Mouse (Mus musculus): ENCODE data around the gene Akr1c19.

GRCm38 (mm10) chr13:4212309-4212708, 16.2 kb upstream of the Akr1c19 start:
- TF ChIP-seq CTCF (IDR thresholded peaks at IDR 0.05) (no peak), EP300 (IDR thresholded peaks at IDR 0.05) (no peak)

Data from lung, postnatal 0 days (tissue).